Mouse (Mus musculus) limb, embryonic 10.5 days (tissue): ENCODE results near the gene Traf7. TPM values are rescaled to one million over a fixed set of nuclear protein-coding genes. Genes with fewer than 3 reads are reported as not detected.

Experiments used
- DNase-seq: peaks from one replicate; pipeline ENCODE4 v3.0.0-alpha.2; 2017; ENCODE audit warnings: low spot score
- H3K27ac ChIP-seq: fragments of 300-500 bp; sonication (generic); 2 replicates; pipeline ENCODE4 v1.5.1; 2016; ENCODE audit warnings: mild to moderate bottlenecking
- H3K27me3 ChIP-seq: fragments of 300-500 bp; sonication (generic); 2 replicates; pipeline ENCODE4 v1.6.1; 2016; ENCODE audit warnings: low read depth, mild to moderate bottlenecking; ENCODE audit not compliant: poor library complexity, severe bottlenecking
- H3K36me3 ChIP-seq: fragments of 300-500 bp; sonication (generic); 2 replicates; pipeline ENCODE4 v1.6.1; 2016; ENCODE audit warnings: mild to moderate bottlenecking, moderate library complexity
- H3K4me1 ChIP-seq: fragments of 300-500 bp; sonication (generic); 2 replicates; pipeline ENCODE4 v1.6.1; 2016
- H3K4me3 ChIP-seq: fragments of 300-500 bp; sonication (generic); 2 replicates; pipeline ENCODE4 v1.5.1; 2016; ENCODE audit warnings: mild to moderate bottlenecking, moderate library complexity
- H3K9me3 ChIP-seq: fragments of 300-500 bp; sonication (generic); replicated peaks from 2 replicates; pipeline ENCODE4 v1.6.1; 2016; ENCODE audit warnings: mild to moderate bottlenecking
- WGBS: fragments of 180-500 bp; shearing (Covaris S2); methylation state at CpG from one replicate; pipeline ENCODE4 v1.1.7; 2016; 5-methylcytosine and 5-hydroxymethylcytosine counted together
- polyA plus RNA-seq: library from polyadenylated mRNA; unstranded; fragments of >200 nt; fragmentation: Nextera tagmentation; extraction: Ambion mirVana; gene quantifications from 2 replicates; pipeline ENCODE4 v1.2.1, GENCODE M21; 2016

The Traf7 gene
- polyA plus RNA-seq, 1 experiment from 2014 or later = 125 TPM

- H3K4me1 ChIP-seq = peaks cover 27% of the 10 kb centered on the region
- no peaks in the 10 kb centered on the region for H3K27me3 ChIP-seq
- WGBS = 50% methylated on average over 3 of the region's 3 CpGs
- H3K36me3 ChIP-seq = no peaks in the 10 kb centered on the region
- H3K9me3 ChIP-seq = no peaks in the 10 kb centered on the region
- H3K4me3 ChIP-seq = no peak overlapping the region
- no peak overlapping the region for H3K27ac ChIP-seq
- no peak for DNase-seq
Measured at GRCm38 (mm10) chr17:24537536-24537935, 9.8 kb upstream of the Traf7 start.

GRCm38 (mm10) chr17:24535300-24535699, 7.6 kb upstream of the Traf7 start:
- no peak for DNase-seq
- H3K36me3 ChIP-seq = peaks cover 11% of the 10 kb centered on the region
- H3K27me3 ChIP-seq = no peaks in the 10 kb centered on the region
- H3K4me1 ChIP-seq = peaks cover 48% of the 10 kb centered on the region
- WGBS = 44% methylated on average over 5 of the region's 5 CpGs
- H3K4me3 ChIP-seq = no peak overlapping the region
- no peaks in the 10 kb centered on the region for H3K9me3 ChIP-seq
- H3K27ac ChIP-seq = no peak overlapping the region

GRCm38 (mm10) chr17:24534160-24534718, 6.5 kb upstream of the Traf7 start, which contains the start of gene Rab26:
Gene Rab26, minus strand, starts transcription at chr17:24534210.
- DNase-seq = no peak
- peaks cover 59% of the 10 kb centered on the region for H3K4me1 ChIP-seq
- 90% methylated on average over 8 of the region's 8 CpGs for WGBS

GRCm38 (mm10) chr17:24533099-24533992, 5.6 kb upstream of the Traf7 start:
- Histone ChIP-seq H3K4me3 (peak overlapping the region; percentile 50), H3K9me3 (no peaks in the 10 kb centered on the region), H3K27ac (peak overlapping the region; percentile 61; the same call in 1 of the 2 replicates), H3K36me3 (peaks cover 27% of the 10 kb centered on the region), H3K4me1 (peaks cover 64% of the 10 kb centered on the region), H3K27me3 (no peaks in the 10 kb centered on the region)
- 7% methylated on average over 53 of the region's 53 CpGs for WGBS
- DNase-seq = peak; percentile 89

More at GRCm38 (mm10) chr17:24534160-24534718, 6.5 kb upstream of the Traf7 start, which contains the start of gene Rab26:
- no peaks in the 10 kb centered on the region for H3K9me3 ChIP-seq
- H3K27me3 ChIP-seq = no peaks in the 10 kb centered on the region
- H3K4me3 ChIP-seq = peak within 1 kb of the TSS; percentile 50
- H3K27ac ChIP-seq = peak within 1 kb of the TSS; percentile 61; the same call in 1 of the 2 replicates
- H3K36me3 ChIP-seq = peaks cover 21% of the 10 kb centered on the region

- WGBS = 74% methylated on average over 7 of the region's 7 CpGs
- peak overlapping the region; percentile 50; the same call in 1 of the 2 replicates for H3K4me3 ChIP-seq
- no peak overlapping the region for H3K27ac ChIP-seq
- no peaks in the 10 kb centered on the region for H3K27me3 ChIP-seq
- peaks cover 27% of the 10 kb centered on the region for H3K36me3 ChIP-seq
- no peak for DNase-seq
- H3K4me1 ChIP-seq = peaks cover 55% of the 10 kb centered on the region
- H3K9me3 ChIP-seq = no peaks in the 10 kb centered on the region
Measured at GRCm38 (mm10) chr17:24532045-24532444, 4.3 kb upstream of the Traf7 start.

- DNase-seq = no peak
- Histone ChIP-seq H3K4me3 (peak overlapping the region; percentile 89; the same call in 1 of the 2 replicates), H3K27ac (no peak overlapping the region), H3K36me3 (peaks cover 27% of the 10 kb centered on the region), H3K4me1 (peaks cover 60% of the 10 kb centered on the region), H3K9me3 (no peaks in the 10 kb centered on the region), H3K27me3 (no peaks in the 10 kb centered on the region)
- 60% methylated on average over 3 of the region's 3 CpGs for WGBS
Measured at GRCm38 (mm10) chr17:24531064-24531463, 3.3 kb upstream of the Traf7 start.

GRCm38 (mm10) chr17:24530361-24531050, 2.8 kb upstream of the Traf7 start:
- H3K27me3 ChIP-seq = no peaks in the 10 kb centered on the region
- peak overlapping the region; percentile 89 for H3K4me3 ChIP-seq
- peaks cover 31% of the 10 kb centered on the region for H3K36me3 ChIP-seq
- 31% methylated on average over 8 of the region's 8 CpGs for WGBS
- H3K4me1 ChIP-seq = peaks cover 60% of the 10 kb centered on the region
- DNase-seq = peak; percentile 34
- no peak overlapping the region for H3K27ac ChIP-seq
- H3K9me3 ChIP-seq = no peaks in the 10 kb centered on the region

GRCm38 (mm10) chr17:24529883-24530282, 2.1 kb upstream of the Traf7 start:
- peak; percentile 31 for DNase-seq
- Histone ChIP-seq H3K9me3 (no peaks in the 10 kb centered on the region), H3K4me3 (peak overlapping the region; percentile 89), H3K4me1 (peaks cover 60% of the 10 kb centered on the region), H3K36me3 (peaks cover 36% of the 10 kb centered on the region), H3K27ac (peak overlapping the region; percentile 91), H3K27me3 (no peaks in the 10 kb centered on the region)
- WGBS = 21% methylated on average over 5 of the region's 5 CpGs

GRCm38 (mm10) chr17:24529007-24529451, 1.3 kb upstream of the Traf7 start:
- H3K27me3 ChIP-seq = no peaks in the 10 kb centered on the region
- WGBS = 2% methylated on average over 4 of the region's 4 CpGs
- peaks cover 44% of the 10 kb centered on the region for H3K36me3 ChIP-seq
- H3K9me3 ChIP-seq = no peaks in the 10 kb centered on the region
- peak; percentile 83 for DNase-seq
- peak overlapping the region; percentile 89 for H3K4me3 ChIP-seq
- H3K4me1 ChIP-seq = peaks cover 60% of the 10 kb centered on the region
- peak overlapping the region; percentile 91 for H3K27ac ChIP-seq

- Histone ChIP-seq H3K27me3 (no peaks in the 10 kb centered on the region), H3K36me3 (peaks cover 47% of the 10 kb centered on the region), H3K4me1 (peaks cover 56% of the 10 kb centered on the region), H3K4me3 (peak overlapping the region; percentile 89), H3K27ac (peak overlapping the region; percentile 91), H3K9me3 (no peaks in the 10 kb centered on the region)
- under 1% methylated on average over 8 of the region's 8 CpGs for WGBS
- no peak for DNase-seq
Measured at GRCm38 (mm10) chr17:24528560-24528918, 801 bp upstream of the Traf7 start.

- WGBS = under 1% methylated on average over 18 of the region's 19 CpGs
- Histone ChIP-seq H3K27ac (peak overlapping the region; percentile 91), H3K27me3 (no peaks in the 10 kb centered on the region), H3K9me3 (no peaks in the 10 kb centered on the region), H3K4me3 (peak overlapping the region; percentile 89), H3K36me3 (peaks cover 53% of the 10 kb centered on the region), H3K4me1 (peaks cover 44% of the 10 kb centered on the region)
- no peak for DNase-seq
Measured at GRCm38 (mm10) chr17:24527315-24527714, 423 bp downstream of the Traf7 start.

- H3K36me3 ChIP-seq = peaks cover 59% of the 10 kb centered on the region
- H3K9me3 ChIP-seq = no peaks in the 10 kb centered on the region
- no peak for DNase-seq
- no peaks in the 10 kb centered on the region for H3K27me3 ChIP-seq
- H3K4me1 ChIP-seq = peaks cover 19% of the 10 kb centered on the region
- H3K4me3 ChIP-seq = no peak overlapping the region
- 92% methylated on average over 2 of the region's 2 CpGs for WGBS
- H3K27ac ChIP-seq = no peak overlapping the region
Measured at GRCm38 (mm10) chr17:24524734-24525133, 3.0 kb downstream of the Traf7 start.
